Mouse (Mus musculus) bone marrow macrophage, adult 2 months (primary cell): ENCODE data around the gene Cadm4. TPM values are rescaled to one million over a fixed set of nuclear protein-coding genes. Genes with fewer than 3 reads are reported as not detected.

Experiments used
- H3K27ac ChIP-seq: 2 replicates; pipeline ENCODE4 v1.5.1; 2012; ENCODE audit warnings: low read depth, low read length; ENCODE audit not compliant: insufficient read depth
- H3K4me1 ChIP-seq: 2 replicates; pipeline ENCODE4 v1.6.1; 2012; ENCODE audit warnings: low read length; ENCODE audit not compliant: control insufficient read depth, insufficient read depth
- H3K4me3 ChIP-seq: 2 replicates; pipeline ENCODE4 v1.5.1; 2012; ENCODE audit warnings: mild to moderate bottlenecking, low read length, moderate library complexity; ENCODE audit not compliant: insufficient read depth
- CTCF ChIP-seq: IDR thresholded peaks from 2 replicates; pipeline ENCODE4 v1.5.1; 2012; ENCODE audit warnings: low read depth, mild to moderate bottlenecking, low read length, moderate library complexity
- POLR2A ChIP-seq: IDR thresholded peaks from 2 replicates; pipeline ENCODE4 v1.6.1; 2012; ENCODE audit warnings: mild to moderate bottlenecking, low read depth, low read length, borderline replicate concordance
- polyA plus RNA-seq: library from polyadenylated mRNA; stranded (reverse); fragments of >200 nt; gene quantifications from 2 replicates; pipeline ENCODE4 v1.2.4, GENCODE M21; 2012; ENCODE audit not compliant: missing spikeins, insufficient read depth, insufficient read length

Gene Cadm4
- polyA plus RNA-seq, 1 experiment = not detected

GRCm38 (mm10) chr7:24499856-24500577 is 18.2 kb downstream of the Cadm4 start:
- no peaks in the 10 kb centered on the region for H3K4me1 ChIP-seq
- no peak overlapping the region for H3K27ac ChIP-seq
- TF ChIP-seq POLR2A (no peak), CTCF (no peak)
- no peak overlapping the region for H3K4me3 ChIP-seq

GRCm38 (mm10) chr7:24500929-24501328 is 19.1 kb downstream of the Cadm4 start:
- H3K4me3 ChIP-seq = no peak overlapping the region
- TF ChIP-seq POLR2A (no peak), CTCF (no peak)
- H3K27ac ChIP-seq = no peak overlapping the region
- H3K4me1 ChIP-seq = no peaks in the 10 kb centered on the region

DNA sequence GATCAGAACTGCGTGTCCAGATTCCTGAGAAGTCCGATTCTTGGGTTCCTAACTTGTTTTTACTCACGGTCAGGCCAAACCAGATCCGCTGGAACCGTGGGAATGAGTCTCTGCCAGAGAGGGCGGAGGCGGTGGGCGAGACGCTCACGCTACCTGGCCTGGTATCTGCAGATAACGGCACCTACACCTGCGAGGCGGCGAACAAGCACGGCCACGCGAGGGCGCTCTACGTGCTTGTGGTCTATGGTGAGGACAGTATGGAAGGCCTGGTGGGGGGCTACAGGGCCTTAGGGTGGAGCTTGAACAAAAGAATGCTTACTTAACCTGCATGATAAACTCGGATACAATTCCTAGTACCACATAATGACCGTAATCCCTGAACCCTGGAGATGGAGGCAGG is 19.7 kb downstream of the Cadm4 start:
- H3K27ac ChIP-seq = no peak overlapping the region
- H3K4me1 ChIP-seq = no peaks in the 10 kb centered on the region
- no peak overlapping the region for H3K4me3 ChIP-seq
- TF ChIP-seq POLR2A (no peak), CTCF (peak; percentile 52; the same call in 1 of the 2 replicates)

GRCm38 (mm10) chr7:24504004-24504403 is 22.2 kb downstream of the Cadm4 start:
- H3K4me3 ChIP-seq = no peak overlapping the region
- H3K4me1 ChIP-seq = peaks cover 5% of the 10 kb centered on the region; the same call in 1 of the 2 replicates
- no peak for TF ChIP-seq POLR2A
- TF ChIP-seq CTCF = no peak
- no peak overlapping the region for H3K27ac ChIP-seq

GRCm38 (mm10) chr7:24504868-24505267 is 23.0 kb downstream of the Cadm4 start:
- no peak for TF ChIP-seq POLR2A
- no peak for TF ChIP-seq CTCF
- H3K4me3 ChIP-seq = no peak overlapping the region
- H3K27ac ChIP-seq = no peak overlapping the region
- peaks cover 10% of the 10 kb centered on the region for H3K4me1 ChIP-seq

DNA sequence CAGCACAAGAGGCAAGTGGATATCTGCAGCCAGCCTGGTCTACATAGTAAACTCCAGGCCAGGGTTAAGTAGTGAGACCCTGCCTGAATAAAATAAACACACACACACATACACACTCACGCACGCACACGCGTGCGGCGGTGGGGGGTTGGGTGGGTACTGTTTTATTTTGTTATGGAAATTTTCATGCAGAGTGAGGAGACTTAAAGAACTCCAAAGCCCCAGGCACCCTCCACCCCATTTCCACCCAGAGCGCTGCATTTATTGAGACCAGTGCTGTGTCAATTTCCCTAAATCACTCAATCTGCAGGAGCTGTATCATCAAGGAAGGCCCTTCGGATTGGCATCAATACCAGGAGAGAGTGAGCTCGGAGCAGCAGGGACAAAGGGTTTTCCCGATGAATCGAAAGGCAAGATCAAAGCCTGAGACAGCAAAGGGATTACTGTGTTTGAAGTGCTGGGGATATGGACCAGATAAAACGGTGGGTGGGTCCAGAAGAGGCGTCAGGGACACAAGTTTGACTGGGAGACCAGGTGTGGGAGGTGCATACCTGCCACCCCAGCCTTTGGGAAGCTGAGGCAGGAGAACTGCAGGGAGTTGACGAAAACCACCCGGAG is 23.7 kb downstream of the Cadm4 start:
- Histone ChIP-seq H3K27ac (no peak overlapping the region), H3K4me3 (no peak overlapping the region), H3K4me1 (peaks cover 10% of the 10 kb centered on the region)
- no peak for TF ChIP-seq CTCF
- TF ChIP-seq POLR2A = no peak

DNA sequence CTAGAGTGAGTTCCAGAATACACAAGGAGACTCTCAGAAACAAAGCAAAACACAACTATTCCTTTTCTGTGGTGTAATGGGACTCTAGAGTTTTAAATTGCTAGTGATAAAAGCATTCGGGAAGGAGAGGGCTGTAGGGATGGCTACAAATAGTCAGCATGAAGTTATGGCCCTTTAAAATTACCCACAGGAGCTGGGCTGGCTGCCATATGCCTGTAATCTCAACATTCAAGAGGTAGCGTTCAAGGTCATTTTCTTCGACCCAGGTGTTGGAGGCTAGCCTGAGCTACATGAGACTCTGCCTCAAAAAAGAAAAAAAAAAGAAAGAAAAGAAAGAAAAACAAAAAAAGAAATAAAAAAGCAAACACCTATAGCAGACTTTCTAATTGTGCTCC is 24.2 kb downstream of the Cadm4 start:
- peaks cover 10% of the 10 kb centered on the region for H3K4me1 ChIP-seq
- no peak overlapping the region for H3K27ac ChIP-seq
- no peak overlapping the region; the same call in 1 of the 2 replicates for H3K4me3 ChIP-seq
- TF ChIP-seq POLR2A (no peak), CTCF (no peak)

GRCm38 (mm10) chr7:24506476-24506837 is 24.6 kb downstream of the Cadm4 start:
- Histone ChIP-seq H3K4me1 (peaks cover 11% of the 10 kb centered on the region), H3K27ac (no peak overlapping the region), H3K4me3 (peak overlapping the region; percentile 89)
- no peak for TF ChIP-seq CTCF
- no peak for TF ChIP-seq POLR2A

DNA sequence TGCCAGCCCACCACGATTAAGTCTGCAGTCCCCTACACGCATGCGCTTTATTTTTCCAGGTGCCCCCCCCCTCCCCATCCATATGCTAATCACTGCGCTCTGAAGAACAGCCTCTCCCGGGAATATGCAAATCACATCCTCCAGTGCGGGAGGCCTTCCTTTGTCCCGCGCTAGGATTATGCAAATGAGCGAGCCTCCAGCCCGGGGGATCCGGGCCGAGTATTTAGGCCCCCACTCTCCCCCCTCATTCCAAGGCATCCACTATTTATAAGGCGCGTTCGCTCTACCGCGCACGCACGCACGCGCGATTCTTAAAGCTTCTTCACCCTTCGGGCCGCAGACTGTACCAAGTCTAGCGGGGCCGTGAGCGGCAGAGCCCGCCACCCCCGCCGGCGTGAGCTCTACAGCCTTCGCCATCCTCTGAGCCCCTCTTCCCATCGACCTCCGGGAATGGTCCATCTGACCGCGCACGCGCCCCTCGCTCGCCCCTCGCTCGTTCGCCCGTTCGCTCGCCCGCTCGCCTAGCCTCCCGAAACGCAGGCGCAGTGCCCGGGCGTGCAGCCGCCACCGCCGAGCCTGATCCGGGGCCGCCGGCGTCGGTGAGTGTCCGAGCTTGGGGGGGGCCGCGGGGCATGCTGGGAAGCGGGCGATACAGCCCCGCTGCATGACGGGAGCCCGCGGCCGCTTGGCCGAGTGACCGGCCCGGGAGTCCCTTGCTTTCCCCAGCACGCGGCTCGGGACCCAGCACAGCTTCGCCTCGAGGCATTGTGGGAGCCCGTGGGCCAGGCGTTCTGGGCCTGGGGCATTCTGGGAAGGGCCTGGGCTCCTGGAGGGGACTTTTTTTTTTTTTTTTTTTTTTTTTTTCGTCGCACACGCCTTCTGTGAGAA is 25.3 kb downstream of the Cadm4 start, which contains the start of gene Zfp428:
Zfp428 (plus strand) TSS at position 169 of the 888 bp plus-strand sequence.
- H3K4me3 ChIP-seq = peak within 1 kb of the TSS; percentile 89

DNA sequence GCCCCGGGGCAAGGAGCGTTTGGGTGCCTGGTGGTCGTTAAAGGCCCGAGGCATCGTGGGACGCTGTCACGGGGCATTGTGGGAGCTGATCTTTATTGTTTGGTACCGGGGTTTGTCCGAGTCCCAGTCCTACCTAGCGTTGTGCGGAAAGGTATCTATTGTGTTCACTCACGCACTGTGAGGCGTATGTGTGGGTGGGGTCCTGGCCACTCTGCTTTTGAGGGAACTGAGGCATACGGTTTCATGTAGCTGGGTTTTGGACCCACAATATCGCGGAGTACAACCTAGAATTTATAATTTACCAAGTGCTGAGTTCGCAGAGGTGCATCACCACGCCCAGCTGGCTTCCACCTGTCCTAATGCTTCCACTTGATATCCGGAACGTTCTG is 25.9 kb downstream of the Cadm4 start:
- TF ChIP-seq CTCF (no peak), POLR2A (no peak)
- Histone ChIP-seq H3K4me3 (peak overlapping the region; percentile 89), H3K27ac (peak overlapping the region; percentile 70), H3K4me1 (peaks cover 15% of the 10 kb centered on the region)

More for the DNA sequence above, 25.3 kb downstream of the Cadm4 start, which contains the start of gene Zfp428:
- peak within 1 kb of the TSS; percentile 70 for H3K27ac ChIP-seq
- TF ChIP-seq CTCF (no peak), POLR2A (no peak; the same call in 1 of the 2 replicates)
- H3K4me1 ChIP-seq = peaks cover 15% of the 10 kb centered on the region
